Mouse (Mus musculus) megakaryocyte, embryonic 14.5 days (primary cell): ENCODE measurements around the gene Npy. TPM values are rescaled to one million over a fixed set of nuclear protein-coding genes. Genes with fewer than 3 reads are reported as not detected.

Experiments
- H3K27me3 ChIP-seq: replicated peaks from 2 replicates; pipeline ENCODE3; 2012; ENCODE audit warnings: inconsistent platforms
- H3K36me3 ChIP-seq: replicated peaks from 2 replicates; pipeline ENCODE3; 2012; ENCODE audit warnings: low read length, inconsistent platforms, mixed read lengths
- H3K4me1 ChIP-seq: 2 replicates; pipeline ENCODE4 v1.6.1; 2012; ENCODE audit warnings: inconsistent platforms
- H3K4me3 ChIP-seq: replicated peaks from 2 replicates; pipeline ENCODE3; 2012; ENCODE audit warnings: moderate library complexity, mild to moderate bottlenecking, inconsistent platforms
- H3K9me3 ChIP-seq: 2 replicates; pipeline ENCODE4 v1.6.1; 2012; ENCODE audit warnings: inconsistent platforms
- FLI1 ChIP-seq: IDR thresholded peaks from 2 replicates; pipeline ENCODE4 v1.6.1; 2012; ENCODE audit warnings: low read length, inconsistent platforms, mixed read lengths
- GATA1 ChIP-seq: IDR thresholded peaks from 3 replicates; pipeline ENCODE4 v1.6.1; 2012; ENCODE audit warnings: mixed read lengths, low read length, inconsistent platforms, borderline replicate concordance
- polyA plus RNA-seq: library from polyadenylated mRNA; stranded (reverse); fragments of >175 nt; gene quantifications from 2 replicates; pipeline ENCODE4 v1.2.3, GENCODE M21; 2012; ENCODE audit warnings: low replicate concordance; ENCODE audit not compliant: insufficient read depth

Gene Npy
- polyA plus RNA-seq, 1 experiment: 2,601 TPM

DNA sequence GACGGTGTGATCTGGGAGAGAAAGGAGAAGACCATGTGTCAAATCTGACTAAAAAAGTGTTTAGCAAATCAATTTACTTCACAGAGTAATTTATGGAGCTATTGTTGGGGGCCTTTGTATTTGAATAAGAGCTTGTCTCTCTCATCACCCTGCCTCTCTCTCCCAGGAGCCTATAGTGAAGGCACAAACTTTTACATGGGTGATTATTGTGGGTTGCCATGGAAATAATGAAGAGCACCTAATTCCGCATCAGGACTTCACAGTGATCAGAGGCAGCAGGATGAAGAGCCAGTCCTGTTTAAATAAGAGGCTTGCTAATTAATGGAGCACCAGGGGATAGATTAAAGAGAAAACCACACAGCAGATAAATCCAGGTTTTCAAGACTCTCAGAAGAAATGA is 52.6 kb downstream of the Npy start:
- Histone ChIP-seq H3K27me3 (peaks cover 33% of the 10 kb centered on the region), H3K36me3 (no peaks in the 10 kb centered on the region), H3K4me1 (peaks cover 8% of the 10 kb centered on the region; the same call in 1 of the 2 replicates), H3K9me3 (no peaks in the 10 kb centered on the region), H3K4me3 (no peak overlapping the region)
- no peak for TF ChIP-seq FLI1
- no peak for TF ChIP-seq GATA1

DNA sequence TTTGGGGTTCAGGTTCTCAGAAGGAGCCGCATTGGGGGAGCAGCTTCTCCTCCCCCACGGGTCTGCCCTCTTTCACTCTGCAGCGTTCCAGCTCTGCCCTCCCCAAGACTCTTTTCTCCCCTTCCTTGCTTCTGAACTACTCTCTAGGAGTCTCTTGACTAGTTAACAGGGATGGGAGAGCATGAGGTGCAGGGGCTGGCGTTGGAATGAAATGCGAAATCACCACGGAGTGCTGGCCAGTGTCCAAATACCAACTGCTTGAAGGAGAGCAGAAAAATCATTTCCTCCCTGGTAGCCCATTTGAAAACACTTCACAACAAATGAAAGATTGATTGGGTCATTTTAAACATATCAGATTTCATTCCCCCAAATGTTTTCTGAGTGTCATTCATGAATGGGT is 53.3 kb downstream of the Npy start:
- no peaks in the 10 kb centered on the region for H3K9me3 ChIP-seq
- peaks cover 33% of the 10 kb centered on the region for H3K27me3 ChIP-seq
- H3K36me3 ChIP-seq: no peaks in the 10 kb centered on the region
- no peak for TF ChIP-seq FLI1
- no peak for TF ChIP-seq GATA1
- no peak overlapping the region for H3K4me3 ChIP-seq
- H3K4me1 ChIP-seq: peaks cover 8% of the 10 kb centered on the region; the same call in 1 of the 2 replicates
